Mouse (Mus musculus): ENCODE data around the gene Ube2v1. TPM values are rescaled to one million over a fixed set of nuclear protein-coding genes. Genes with fewer than 3 reads are reported as not detected.

Gene Ube2v1
- polyA plus RNA-seq, 1 experiment = 114 TPM

- Histone ChIP-seq H3K4me1 (ENCODE audit: control insufficient read depth, insufficient read depth, low read length) (peaks cover 33% of the 10 kb centered on the region), H3K27ac (ENCODE audit: insufficient read depth, low read depth, low read length) (peak overlapping the region; percentile 86), H3K36me3 (ENCODE audit: control insufficient read depth, insufficient read depth, low read length) (no peaks in the 10 kb centered on the region), H3K27me3 (replicated peaks; ENCODE audit: control insufficient read depth, insufficient read depth, low read length) (no peaks in the 10 kb centered on the region), H3K4me3 (ENCODE audit: insufficient read depth, low read depth, low read length) (peak overlapping the region; percentile 83)
- DNase-seq = no peak
- TF ChIP-seq CTCF (conservative IDR thresholded peaks at IDR 0.05; ENCODE audit: insufficient read depth, insufficient read length, low read depth, low read length) = no peak
- TF ChIP-seq POLR2A (IDR thresholded peaks at IDR 0.05; ENCODE audit: low read depth, low read length) = no peak
- WGBS = 3% methylated on average over 12 of the region's 12 CpGs
These were observed 28.7 kb upstream of the Ube2v1 start for GRCm38 (mm10) chr2:167660611-167660971.

GRCm38 (mm10) chr2:167659847-167660610 lies 28.1 kb upstream of the Ube2v1 start:
- TF ChIP-seq CTCF (conservative IDR thresholded peaks at IDR 0.05; ENCODE audit: insufficient read depth, insufficient read length, low read depth, low read length) (no peak), POLR2A (IDR thresholded peaks at IDR 0.05; ENCODE audit: low read depth, low read length) (no peak)
- Histone ChIP-seq H3K36me3 (ENCODE audit: control insufficient read depth, insufficient read depth, low read length) (no peaks in the 10 kb centered on the region), H3K27ac (ENCODE audit: insufficient read depth, low read depth, low read length) (peak overlapping the region; percentile 86), H3K4me1 (ENCODE audit: control insufficient read depth, insufficient read depth, low read length) (peaks cover 36% of the 10 kb centered on the region), H3K4me3 (ENCODE audit: insufficient read depth, low read depth, low read length) (peak overlapping the region; percentile 83), H3K27me3 (replicated peaks; ENCODE audit: control insufficient read depth, insufficient read depth, low read length) (no peaks in the 10 kb centered on the region)
- peak; percentile 96 for DNase-seq
- WGBS = 15% methylated on average over 13 of the region's 13 CpGs

- Histone ChIP-seq H3K27me3 (replicated peaks; ENCODE audit: control insufficient read depth, insufficient read depth, low read length) (no peaks in the 10 kb centered on the region), H3K4me3 (ENCODE audit: insufficient read depth, low read depth, low read length) (peak overlapping the region; percentile 83), H3K36me3 (ENCODE audit: control insufficient read depth, insufficient read depth, low read length) (no peaks in the 10 kb centered on the region; the same call in 1 of the 2 replicates), H3K27ac (ENCODE audit: insufficient read depth, low read depth, low read length) (peak overlapping the region; percentile 86), H3K4me1 (ENCODE audit: control insufficient read depth, insufficient read depth, low read length) (peaks cover 39% of the 10 kb centered on the region)
- 30% methylated on average over 10 of the region's 10 CpGs for WGBS
- no peak for TF ChIP-seq POLR2A (IDR thresholded peaks at IDR 0.05; ENCODE audit: low read depth, low read length)
- TF ChIP-seq CTCF (conservative IDR thresholded peaks at IDR 0.05; ENCODE audit: insufficient read depth, insufficient read length, low read depth, low read length) = no peak
- DNase-seq = peak; percentile 60
These were observed 27.4 kb upstream of the Ube2v1 start for GRCm38 (mm10) chr2:167659177-167659846.

- peaks cover 39% of the 10 kb centered on the region for H3K4me1 ChIP-seq (ENCODE audit: control insufficient read depth, insufficient read depth, low read length)
- peak overlapping the region; percentile 83 for H3K4me3 ChIP-seq (ENCODE audit: insufficient read depth, low read depth, low read length)
- 36% methylated on average over 11 of the region's 11 CpGs for WGBS
- DNase-seq = no peak
- peak overlapping the region; percentile 86 for H3K27ac ChIP-seq (ENCODE audit: insufficient read depth, low read depth, low read length)
- H3K36me3 ChIP-seq (ENCODE audit: control insufficient read depth, insufficient read depth, low read length) = peaks cover 2% of the 10 kb centered on the region; the same call in 1 of the 2 replicates
- TF ChIP-seq CTCF (conservative IDR thresholded peaks at IDR 0.05; ENCODE audit: insufficient read depth, insufficient read length, low read depth, low read length) (no peak), POLR2A (IDR thresholded peaks at IDR 0.05; ENCODE audit: low read depth, low read length) (no peak)
- H3K27me3 ChIP-seq (replicated peaks; ENCODE audit: control insufficient read depth, insufficient read depth, low read length) = no peaks in the 10 kb centered on the region
These were observed 26.8 kb upstream of the Ube2v1 start for GRCm38 (mm10) chr2:167658712-167659111.

- Histone ChIP-seq H3K36me3 (ENCODE audit: control insufficient read depth, insufficient read depth, low read length) (peaks cover 2% of the 10 kb centered on the region; the same call in 1 of the 2 replicates), H3K4me1 (ENCODE audit: control insufficient read depth, insufficient read depth, low read length) (peaks cover 39% of the 10 kb centered on the region), H3K27me3 (replicated peaks; ENCODE audit: control insufficient read depth, insufficient read depth, low read length) (no peaks in the 10 kb centered on the region), H3K27ac (ENCODE audit: insufficient read depth, low read depth, low read length) (peak overlapping the region; percentile 86; the same call in 1 of the 2 replicates), H3K4me3 (ENCODE audit: insufficient read depth, low read depth, low read length) (peak overlapping the region; percentile 83; the same call in 1 of the 2 replicates)
- TF ChIP-seq POLR2A (IDR thresholded peaks at IDR 0.05; ENCODE audit: low read depth, low read length) = no peak
- no peak for TF ChIP-seq CTCF (conservative IDR thresholded peaks at IDR 0.05; ENCODE audit: insufficient read depth, insufficient read length, low read depth, low read length)
- 52% methylated on average over 4 of the region's 4 CpGs for WGBS
- peak; percentile 71 for DNase-seq
These were observed 26.1 kb upstream of the Ube2v1 start for GRCm38 (mm10) chr2:167657973-167658372.

GRCm38 (mm10) chr2:167656629-167657478 lies 25.0 kb upstream of the Ube2v1 start:
- 43% methylated on average over 16 of the region's 16 CpGs for WGBS
- Histone ChIP-seq H3K27ac (ENCODE audit: insufficient read depth, low read depth, low read length) (peak overlapping the region; percentile 54), H3K36me3 (ENCODE audit: control insufficient read depth, insufficient read depth, low read length) (peaks cover 2% of the 10 kb centered on the region; the same call in 1 of the 2 replicates), H3K4me3 (ENCODE audit: insufficient read depth, low read depth, low read length) (peak overlapping the region; percentile 7; the same call in 1 of the 2 replicates), H3K27me3 (replicated peaks; ENCODE audit: control insufficient read depth, insufficient read depth, low read length) (no peaks in the 10 kb centered on the region), H3K4me1 (ENCODE audit: control insufficient read depth, insufficient read depth, low read length) (peaks cover 39% of the 10 kb centered on the region)
- DNase-seq = peak; percentile 71
- TF ChIP-seq POLR2A (IDR thresholded peaks at IDR 0.05; ENCODE audit: low read depth, low read length) = no peak
- no peak for TF ChIP-seq CTCF (conservative IDR thresholded peaks at IDR 0.05; ENCODE audit: insufficient read depth, insufficient read length, low read depth, low read length)

Data from kidney, adult 2 months (tissue).